Mouse (Mus musculus) stomach, embryonic 16.5 days (tissue): Measurements from ENCODE around the gene Alox8. TPM values are rescaled to one million over a fixed set of nuclear protein-coding genes. Genes with fewer than 3 reads are reported as not detected.

Experiments
- ATAC-seq: fragments of 200-750 bp; cut with Nextera tagmentation; 2 replicates; pipeline ENCODE4 v1.8.0; 2017; ENCODE audit warnings: moderate number of reproducible peaks, moderate TSS enrichment; ENCODE audit not compliant: insufficient read depth, low FRiP score
- H3K27ac ChIP-seq: fragments of 300-500 bp; sonication (generic); 2 replicates; pipeline ENCODE4 v1.5.1; 2014; ENCODE audit warnings: low read length
- H3K27me3 ChIP-seq: fragments of 300-500 bp; sonication (generic); 2 replicates; pipeline ENCODE4 v1.6.1; 2014; ENCODE audit warnings: low read length, control low read depth, mixed read lengths; ENCODE audit not compliant: control insufficient read depth, insufficient read depth
- H3K36me3 ChIP-seq: fragments of 300-500 bp; sonication (generic); 2 replicates; pipeline ENCODE4 v1.6.1; 2014; ENCODE audit warnings: low read length; ENCODE audit not compliant: control insufficient read depth, insufficient read depth
- H3K4me1 ChIP-seq: fragments of 300-500 bp; sonication (generic); 2 replicates; pipeline ENCODE4 v1.6.1; 2014; ENCODE audit warnings: low read length, control low read depth, mixed read lengths; ENCODE audit not compliant: control insufficient read depth, insufficient read depth
- H3K4me2 ChIP-seq: fragments of 300-500 bp; sonication (generic); 2 replicates; pipeline ENCODE4 v1.6.1; 2014; ENCODE audit warnings: low read depth, low read length, mixed read lengths
- H3K4me3 ChIP-seq: fragments of 300-500 bp; sonication (generic); replicated peaks from 2 replicates; pipeline ENCODE4 v1.5.1; 2014; ENCODE audit warnings: mild to moderate bottlenecking, low read length
- H3K9ac ChIP-seq: fragments of 300-500 bp; sonication (generic); 2 replicates; pipeline ENCODE4 v1.6.1; 2014; ENCODE audit warnings: low read length
- H3K9me3 ChIP-seq: fragments of 300-500 bp; sonication (generic); replicated peaks from 2 replicates; pipeline ENCODE4 v1.6.1; 2016; ENCODE audit warnings: low read length, control low read depth; ENCODE audit not compliant: control insufficient read depth
- WGBS: fragments of 180-500 bp; shearing (Covaris S2); extraction: QIAGEN DNeasy Blood & Tissue Kit; methylation state at CpG from one replicate; pipeline ENCODE4 v1.1.7; 2014; 5-methylcytosine and 5-hydroxymethylcytosine counted together
- polyA plus RNA-seq: library from polyadenylated mRNA; unstranded; fragments of >200 nt; fragmentation: Nextera tagmentation; extraction: Ambion mirVana; gene quantifications from 2 replicates; pipeline ENCODE4 v1.2.1, GENCODE M21; 2015

The Alox8 gene
- polyA plus RNA-seq, 1 experiment from 2014 or later, result 0.35 TPM

DNA sequence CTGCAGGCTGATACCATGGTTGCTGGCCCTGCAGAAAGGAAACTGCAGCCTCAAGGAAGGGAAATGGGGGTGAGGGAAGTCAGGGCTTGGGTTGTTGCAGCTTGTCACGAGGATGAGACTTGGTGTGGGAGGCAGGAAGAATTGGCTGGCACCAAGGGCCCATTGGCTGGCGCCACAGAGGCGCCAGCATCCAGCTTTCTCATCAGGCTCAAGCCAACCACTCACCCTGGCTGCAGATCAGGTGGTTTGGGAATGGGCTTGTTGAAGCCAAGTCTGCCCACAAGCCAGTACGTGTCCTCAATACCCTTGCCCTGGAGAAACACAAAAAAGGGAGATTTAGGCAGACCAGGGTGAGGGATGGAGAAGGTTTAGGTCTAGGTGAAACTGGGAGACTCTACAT is 25.5 kb upstream of the Alox8 start:
- H3K27me3 ChIP-seq, result no peaks in the 10 kb centered on the region
- H3K4me3 ChIP-seq, result no peak overlapping the region
- no peak for ATAC-seq
- H3K4me2 ChIP-seq, result no peak overlapping the region
- no peak overlapping the region for H3K27ac ChIP-seq
- H3K9me3 ChIP-seq, result no peaks in the 10 kb centered on the region
- H3K9ac ChIP-seq, result no peak overlapping the region
- H3K4me1 ChIP-seq, result no peaks in the 10 kb centered on the region
- 82% methylated on average over 4 of the region's 4 CpGs for WGBS
- H3K36me3 ChIP-seq, result no peaks in the 10 kb centered on the region

- no peak overlapping the region for H3K4me3 ChIP-seq
- no peaks in the 10 kb centered on the region for H3K9me3 ChIP-seq
- no peak for ATAC-seq
- H3K27ac ChIP-seq, result no peak overlapping the region
- no peak overlapping the region for H3K9ac ChIP-seq
- H3K36me3 ChIP-seq, result no peaks in the 10 kb centered on the region
- no peaks in the 10 kb centered on the region for H3K27me3 ChIP-seq
- no peaks in the 10 kb centered on the region for H3K4me1 ChIP-seq
- 75% methylated on average over 4 of the region's 4 CpGs for WGBS
- H3K4me2 ChIP-seq, result no peak overlapping the region
Observed at GRCm38 (mm10) chr11:69221070-69221469, 23.4 kb upstream of the Alox8 start.

DNA sequence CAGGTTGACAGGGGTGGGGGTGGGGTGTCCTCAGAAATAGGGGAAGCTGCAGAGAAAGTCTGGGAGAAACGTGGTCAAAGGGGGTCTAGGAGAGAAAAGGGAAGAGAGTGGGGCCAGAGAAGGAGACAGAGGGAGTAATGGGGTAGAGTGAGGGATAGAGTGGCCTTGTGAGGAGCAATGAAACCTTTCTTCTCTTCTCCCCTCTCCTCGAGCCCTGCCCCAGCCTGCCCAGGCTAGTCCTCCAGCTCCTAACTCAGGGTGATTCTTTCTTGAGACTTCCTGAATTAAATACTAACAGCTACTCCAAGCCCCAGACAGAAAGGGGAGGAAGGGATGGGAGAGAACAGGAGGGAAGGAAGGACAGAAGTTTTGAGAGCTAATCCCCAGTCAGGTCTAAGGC is 21.0 kb upstream of the Alox8 start:
- Histone ChIP-seq H3K27ac (no peak overlapping the region), H3K9ac (no peak overlapping the region), H3K4me2 (no peak overlapping the region), H3K36me3 (no peaks in the 10 kb centered on the region), H3K27me3 (no peaks in the 10 kb centered on the region), H3K9me3 (no peaks in the 10 kb centered on the region), H3K4me3 (no peak overlapping the region), H3K4me1 (no peaks in the 10 kb centered on the region)
- WGBS, result 39% methylated on average over 2 of the region's 2 CpGs
- no peak for ATAC-seq

DNA sequence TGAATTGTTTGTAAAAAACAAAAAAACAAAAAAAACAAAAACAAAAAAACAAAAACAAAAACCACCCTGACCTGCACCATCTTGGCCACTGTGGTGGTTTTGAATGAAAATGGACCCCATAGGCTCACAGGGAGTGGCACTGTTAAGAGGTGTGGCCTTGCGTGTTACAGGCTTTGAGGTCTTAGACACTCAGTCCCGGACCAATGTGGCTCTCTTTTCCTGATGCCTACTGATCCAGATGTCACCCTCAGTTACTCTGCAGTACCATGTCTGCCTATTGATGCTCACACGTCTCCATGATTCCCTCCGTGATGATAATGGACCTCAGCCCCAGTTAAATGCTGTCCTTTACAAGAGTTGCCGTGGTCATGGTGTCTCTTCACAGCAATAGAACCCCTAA is 19.8 kb upstream of the Alox8 start:
- ATAC-seq, result no peak
- no peaks in the 10 kb centered on the region for H3K27me3 ChIP-seq
- no peaks in the 10 kb centered on the region for H3K9me3 ChIP-seq
- 82% methylated on average over 5 of the region's 5 CpGs for WGBS
- H3K27ac ChIP-seq, result no peak overlapping the region
- no peak overlapping the region for H3K4me2 ChIP-seq
- no peaks in the 10 kb centered on the region for H3K36me3 ChIP-seq
- H3K4me1 ChIP-seq, result no peaks in the 10 kb centered on the region
- no peak overlapping the region for H3K4me3 ChIP-seq
- H3K9ac ChIP-seq, result no peak overlapping the region

GRCm38 (mm10) chr11:69211431-69211830 is 13.8 kb upstream of the Alox8 start:
- Histone ChIP-seq H3K4me3 (no peak overlapping the region), H3K9me3 (no peaks in the 10 kb centered on the region), H3K27me3 (no peaks in the 10 kb centered on the region), H3K36me3 (no peaks in the 10 kb centered on the region), H3K4me1 (no peaks in the 10 kb centered on the region), H3K4me2 (no peak overlapping the region), H3K27ac (no peak overlapping the region), H3K9ac (no peak overlapping the region)
- ATAC-seq, result no peak
- 11% methylated on average over 2 of the region's 2 CpGs for WGBS

DNA sequence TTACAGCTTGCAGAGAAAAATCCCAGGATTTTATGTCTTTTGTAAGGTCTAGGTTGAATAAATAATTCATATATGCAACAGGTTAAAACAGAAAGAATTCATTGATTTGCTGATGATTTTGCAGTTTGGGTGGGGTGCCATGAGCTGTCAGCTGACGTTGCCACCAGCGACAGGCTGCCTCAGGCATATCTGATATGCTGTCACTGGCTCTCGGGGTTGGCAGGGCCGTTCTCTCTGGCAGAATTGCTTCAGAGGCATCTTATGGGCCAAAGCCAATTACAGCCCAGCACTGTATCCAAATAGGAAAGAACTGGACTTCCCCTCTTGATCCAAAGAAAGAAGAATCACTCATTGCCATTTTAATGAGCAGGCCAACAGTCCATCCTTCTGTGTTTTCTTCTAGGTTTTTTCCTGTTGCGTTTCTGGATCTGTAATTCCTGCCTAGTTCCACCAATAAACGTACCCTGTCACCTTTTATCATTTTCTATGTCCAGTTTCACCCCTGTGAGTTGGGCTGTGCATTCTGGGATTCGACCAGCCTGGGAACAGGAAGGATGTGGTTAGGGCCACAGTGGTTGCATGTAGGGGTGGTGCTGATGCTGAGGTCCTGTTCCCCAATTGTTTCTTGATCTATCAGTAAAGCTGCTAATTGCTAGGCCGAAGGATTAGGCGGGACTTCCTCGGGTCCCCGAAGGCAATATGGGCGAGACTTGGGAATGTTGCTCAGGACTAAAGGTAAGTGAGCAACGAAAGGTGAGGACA is 5.0 kb upstream of the Alox8 start:
- Histone ChIP-seq H3K27me3 (peaks cover 2% of the 10 kb centered on the region), H3K9me3 (no peaks in the 10 kb centered on the region), H3K4me2 (no peak overlapping the region), H3K27ac (no peak overlapping the region), H3K36me3 (no peaks in the 10 kb centered on the region), H3K9ac (no peak overlapping the region), H3K4me3 (no peak overlapping the region), H3K4me1 (no peaks in the 10 kb centered on the region)
- 73% methylated on average over 13 of the region's 13 CpGs for WGBS
- ATAC-seq, result no peak

DNA sequence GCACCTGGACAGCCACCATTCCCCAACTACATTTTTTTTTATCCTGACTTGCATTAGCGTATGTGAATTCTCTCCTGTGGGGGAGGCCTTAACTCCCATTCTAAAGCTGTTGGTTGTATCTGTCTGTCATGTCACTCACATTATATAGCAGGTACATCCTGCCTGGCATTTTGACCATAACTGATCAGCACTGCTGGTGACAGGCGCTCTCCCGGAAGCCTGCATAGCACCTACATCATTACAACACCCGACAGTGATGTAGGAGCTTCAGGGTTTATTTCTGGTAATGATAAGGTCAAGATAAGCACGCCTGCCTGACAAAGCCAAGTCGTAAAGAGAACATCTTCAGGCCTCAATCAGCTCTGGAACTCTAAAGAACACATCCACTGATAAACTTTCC is 2.6 kb upstream of the Alox8 start:
- H3K4me3 ChIP-seq, result no peak overlapping the region
- no peak overlapping the region for H3K27ac ChIP-seq
- WGBS, result 45% methylated on average over 6 of the region's 6 CpGs
- H3K36me3 ChIP-seq, result no peaks in the 10 kb centered on the region
- no peak overlapping the region for H3K4me2 ChIP-seq
- peaks cover 17% of the 10 kb centered on the region for H3K27me3 ChIP-seq
- no peaks in the 10 kb centered on the region for H3K9me3 ChIP-seq
- H3K4me1 ChIP-seq, result 0 out of 2 replicates have a peak, but pooled peaks cover 4% of the 10 kb centered on the region
- no peak for ATAC-seq
- no peak overlapping the region for H3K9ac ChIP-seq

DNA sequence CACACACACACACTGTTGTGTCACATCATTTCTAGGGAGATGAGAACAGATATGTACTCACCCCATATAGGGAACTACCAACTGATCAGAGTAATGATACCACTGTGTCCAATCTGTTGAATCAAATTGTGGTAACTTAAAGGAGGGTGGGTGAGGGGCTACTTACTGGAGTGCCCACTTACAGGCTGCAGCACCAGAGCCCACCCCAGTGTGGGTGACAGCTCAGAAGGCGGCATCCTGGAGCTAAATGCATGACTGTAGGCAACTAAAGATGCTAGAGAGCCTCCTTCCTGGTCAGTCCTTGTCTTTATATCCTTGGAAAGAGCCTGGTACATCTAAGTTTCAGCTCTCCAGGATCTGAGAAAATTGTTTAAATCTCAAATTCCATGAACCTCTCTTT is 1.6 kb upstream of the Alox8 start:
- Histone ChIP-seq H3K36me3 (no peaks in the 10 kb centered on the region), H3K4me1 (0 out of 2 replicates have a peak, but pooled peaks cover 4% of the 10 kb centered on the region), H3K4me3 (no peak overlapping the region), H3K27ac (no peak overlapping the region), H3K4me2 (no peak overlapping the region), H3K9ac (no peak overlapping the region), H3K9me3 (no peaks in the 10 kb centered on the region), H3K27me3 (peaks cover 17% of the 10 kb centered on the region)
- WGBS, result 84% methylated on average over 1 of the region's 1 CpGs
- ATAC-seq, result no peak

DNA sequence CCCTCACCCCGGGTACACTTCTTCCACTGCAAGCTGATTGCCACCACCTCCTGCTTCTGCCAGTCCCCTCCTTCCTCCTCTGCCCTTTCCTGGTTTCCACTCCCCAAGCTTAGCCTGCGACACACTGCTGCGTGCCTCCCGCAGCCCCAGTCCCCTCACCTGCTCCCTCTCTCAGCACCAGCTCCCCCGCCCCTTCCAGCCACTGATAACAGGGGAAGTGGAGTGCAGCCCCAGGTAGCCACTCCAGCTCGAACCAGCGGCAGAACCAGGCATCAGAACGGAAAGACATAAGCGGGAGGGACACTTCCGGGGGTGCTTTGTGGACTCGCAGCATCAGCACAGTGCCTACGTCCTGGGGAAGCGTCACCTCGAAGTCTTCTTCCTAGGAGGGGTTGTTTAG is 449 bp downstream of the Alox8 start:
- Histone ChIP-seq H3K36me3 (no peaks in the 10 kb centered on the region), H3K4me2 (peak overlapping the region; percentile 56), H3K9ac (peak overlapping the region; percentile 60), H3K4me3 (peak overlapping the region; percentile 40), H3K27ac (no peak overlapping the region), H3K9me3 (no peaks in the 10 kb centered on the region), H3K27me3 (peaks cover 17% of the 10 kb centered on the region), H3K4me1 (0 out of 2 replicates have a peak, but pooled peaks cover 4% of the 10 kb centered on the region)
- WGBS, result 2% methylated on average over 14 of the region's 14 CpGs
- no peak for ATAC-seq
